Mouse (Mus musculus) cerebellum, adult 2 months (tissue): ENCODE measurements around the gene Ptgis.

Experiments used
- CTCF ChIP-seq: fragments of 200-500 bp; IDR thresholded peaks from 2 replicates; pipeline ENCODE4 v1.5.1; 2011; ENCODE audit warnings: low read depth, mild to moderate bottlenecking, control low read depth, low read length, moderate library complexity, borderline replicate concordance; ENCODE audit not compliant: insufficient read depth
- POLR2A ChIP-seq: fragments of 200-500 bp; IDR thresholded peaks from 2 replicates; pipeline ENCODE4 v1.6.1; 2011; ENCODE audit warnings: low read length, control low read depth, borderline replicate concordance; ENCODE audit not compliant: insufficient read depth

GRCm38 (mm10) chr2:167252057-167252687 is 11.8 kb upstream of the Ptgis start:
- TF ChIP-seq CTCF = no peak
- no peak for TF ChIP-seq POLR2A
